Mouse (Mus musculus) heart, postnatal 36 days (tissue): ENCODE results near the gene Lst1. TPM values are rescaled to one million over a fixed set of nuclear protein-coding genes. Genes with fewer than 3 reads are reported as not detected.

Experiments used
- DNase-seq, 2 experiments: peaks; one replicate each; pipeline ENCODE4 v3.0.0; 2021 to 2022
- intact Hi-C: fragments of 180-260 bp; cut with DNase I; formaldehyde crosslinking; loops from one replicate; pipeline ENCODE4 v1.15.1; 2025
- microRNA-seq, 2 experiments: library from miRNA; unstranded; fragments of <30 nt; microRNA quantifications; one replicate each; pipeline ENCODE4 v1.2.0; 2021; ENCODE audit warnings: borderline number of aligned reads in 2 of 2
- total RNA-seq, 2 experiments: library from RNA; stranded (reverse); gene quantifications; 2 replicates each; pipeline ENCODE4 v1.2.3; 2021

The Lst1 gene
- total RNA-seq, 2 experiments from 2014 or later: 3.3 to 3.7 TPM

GRCm38 (mm10) chr17:35139269-35139668 lies 49.0 kb downstream of the Lst1 start:
- intact Hi-C loops: loop anchor here (10.0 kb wide), 1 partner anchor 304 kb away; the partner anchor contains the start of genes Dxo and Stk19
- DNase-seq: no peak

DNA sequence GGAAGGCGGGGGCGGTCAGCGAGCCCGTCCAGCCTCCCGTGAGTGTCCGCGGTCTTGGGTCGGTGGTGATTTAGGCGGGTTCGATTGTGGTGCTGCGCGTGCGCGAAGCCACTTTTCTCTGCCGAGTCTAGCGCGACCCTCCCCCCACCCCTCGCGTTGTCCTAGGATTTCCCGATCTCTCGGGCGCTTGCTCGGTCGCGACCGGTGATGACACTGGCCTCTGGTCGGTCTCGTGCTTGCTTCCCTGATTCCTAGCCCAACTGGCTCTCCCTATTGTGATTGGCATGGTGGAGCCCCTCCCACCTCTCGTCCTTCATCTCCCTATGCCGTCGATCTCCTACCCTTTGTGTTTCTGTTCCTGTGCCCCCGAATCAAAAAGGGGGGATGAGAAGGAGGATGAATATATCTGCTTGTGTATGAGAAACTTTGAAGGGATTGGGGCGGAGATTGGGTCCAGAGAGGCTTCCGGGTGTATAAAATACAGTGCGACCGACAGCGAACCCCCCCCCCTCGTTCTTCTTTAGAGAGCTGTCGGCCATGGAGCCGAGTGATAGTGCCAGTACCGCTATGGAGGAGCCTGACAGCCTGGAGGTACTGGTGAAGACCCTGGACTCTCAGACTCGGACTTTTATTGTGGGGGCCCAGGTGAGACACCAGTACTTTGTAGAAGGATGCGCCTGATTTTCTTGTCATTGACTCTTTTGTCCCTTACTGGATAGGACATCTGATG lies 52.5 kb downstream of the Lst1 start:
- DNase-seq: no peak
- intact Hi-C loops: loop anchor here (2.0 to 10.0 kb wide), 2 partner anchors 25 to 301 kb away; partner anchors contain the start of genes Dxo and Stk19

Small RNA genes lying within 50 kb of the gene (microRNA-seq; reads per million reads assigned to microRNA genes)
- gene Mir6973a (0 reads per million in 2 experiments), gene Mir6974 (0 reads per million in 2 experiments)

Other genes starting within 250 kb of the Lst1 start
- 1 to 10 TPM; 2.8 to 4.5 TPM for gene Hspa1b, start 229.2 kb downstream of the Lst1 start, total RNA-seq
- gene Gm20481, start 218.5 kb downstream of the Lst1 start, total RNA-seq: not detected
- 1 to 10 TPM; 4.2 to 4.6 TPM for gene Hspa1a, start 216.3 kb downstream of the Lst1 start, total RNA-seq
- gene Hspa1l, start 215.7 kb downstream of the Lst1 start, total RNA-seq: 1 to 10 TPM; 7.8 to 9.2 TPM
- 10 to 100 TPM; 16.0 to 17.4 TPM for gene Lsm2, start 206.6 kb downstream of the Lst1 start, total RNA-seq
- gene Vars, start 187.5 kb downstream of the Lst1 start, total RNA-seq: 10 to 100 TPM; 26.7 to 27.4 TPM
- 1 to 10 TPM; 8.4 to 9.3 TPM for gene Vwa7, start 171.9 kb downstream of the Lst1 start, total RNA-seq
- not detected for gene Sapcd1, start 160.4 kb downstream of the Lst1 start, total RNA-seq
- gene Msh5, start 141.7 kb downstream of the Lst1 start, total RNA-seq: under 1 TPM; 0.25 to 0.70 TPM
- gene Clic1, start 138.5 kb downstream of the Lst1 start, total RNA-seq: 10 to 100 TPM; 41.7 to 44.0 TPM
- gene Ddah2, start 129.4 kb downstream of the Lst1 start, total RNA-seq: 10 to 100 TPM; 27.5 to 27.6 TPM
- gene Ly6g6c, start 123.1 kb downstream of the Lst1 start, total RNA-seq: under 1 TPM in 1 of 2 experiments, not detected in 1; 0.56 TPM
- under 1 TPM; 0.42 to 0.49 TPM for gene Mpig6b, start 122.3 kb downstream of the Lst1 start, total RNA-seq
- gene Ly6g6e, start 111.5 kb downstream of the Lst1 start, total RNA-seq: not detected
- gene Ly6g6d, start 110.4 kb downstream of the Lst1 start, total RNA-seq: under 1 TPM; 0.70 to 0.80 TPM
- gene Ly6g6f, start 102.8 kb downstream of the Lst1 start, total RNA-seq: not detected
- gene Abhd16a, start 99.2 kb downstream of the Lst1 start, total RNA-seq: 10 to 100 TPM; 54.6 to 61.1 TPM
- gene Ly6g5c, start 80.2 kb downstream of the Lst1 start, total RNA-seq: not detected
- gene Ly6g5b, start 73.0 kb downstream of the Lst1 start, total RNA-seq: not detected
- gene Gpank1, start 67.0 kb downstream of the Lst1 start, total RNA-seq: 1 to 10 TPM; 8.0 to 9.6 TPM
- gene Csnk2b, start 66.4 kb downstream of the Lst1 start, total RNA-seq: 100 to 1,000 TPM; 163 to 164 TPM
- 10 to 100 TPM; 25.7 to 26.4 TPM for gene D17H6S53E, start 62.1 kb downstream of the Lst1 start, total RNA-seq
- not detected for gene Apom, start 56.4 kb downstream of the Lst1 start, total RNA-seq
- 100 to 1,000 TPM; 243 to 268 TPM for gene Bag6, start 53.3 kb downstream of the Lst1 start, total RNA-seq
- gene Prrc2a, start 23.5 kb downstream of the Lst1 start, total RNA-seq: 100 to 1,000 TPM; 122 to 127 TPM
- gene Aif1, start 12.4 kb downstream of the Lst1 start, total RNA-seq: 1 to 10 TPM; 2.0 to 6.2 TPM
- 1 to 10 TPM; 1.0 to 1.6 TPM for gene Ltb, start 6.0 kb upstream of the Lst1 start, total RNA-seq
- under 1 TPM; 0.53 to 0.57 TPM for gene Tnf, start 13.6 kb upstream of the Lst1 start, total RNA-seq
- gene Lta, start 16.9 kb upstream of the Lst1 start, total RNA-seq: under 1 TPM in 1 of 2 experiments, not detected in 1; 0.19 TPM
- gene Gm16181, start 32.4 kb upstream of the Lst1 start, total RNA-seq: not detected
- 1 to 10 TPM; 2.0 to 2.6 TPM for gene Atp6v1g2, start 45.2 kb upstream of the Lst1 start, total RNA-seq
- gene Nfkbil1, start 47.4 kb upstream of the Lst1 start, total RNA-seq: 1 to 10 TPM; 8.0 to 8.5 TPM
- 10 to 100 TPM; 83.3 to 97.3 TPM for gene Ddx39b, start 53.3 kb upstream of the Lst1 start, total RNA-seq
- 100 to 1,000 TPM in 1 of 2 experiments, 10 to 100 TPM in 1; 87.6 to 133 TPM for gene H2-D1, start 74.3 kb upstream of the Lst1 start, total RNA-seq
- 1 to 10 TPM; 1.1 to 1.4 TPM for gene H2-Q1, start 132.0 kb upstream of the Lst1 start, total RNA-seq
- gene H2-Q2, start 153.8 kb upstream of the Lst1 start, total RNA-seq: 1 to 10 TPM in 1 of 2 experiments, under 1 TPM in 1; 0.64 to 1.4 TPM
- gene H2-Q4, start 191.2 kb upstream of the Lst1 start, total RNA-seq: 10 to 100 TPM; 10.1 to 13.8 TPM
- gene H2-Q6, start 236.4 kb upstream of the Lst1 start, total RNA-seq: 1 to 10 TPM in 1 of 2 experiments, under 1 TPM in 1; 0.78 to 1.6 TPM